Mouse (Mus musculus) testis, adult 2 months (tissue): ENCODE measurements around the gene Bbs7. TPM values are rescaled to one million over a fixed set of nuclear protein-coding genes. Genes with fewer than 3 reads are reported as not detected.
"Not testable (repeated sequence)": the region's sequence is repeated elsewhere in the genome, so short reads cannot be mapped to it uniquely, and the experiment has no call there.

Experiments used
- H3K27ac ChIP-seq: fragments of 200-500 bp; 2 replicates; pipeline ENCODE4 v1.5.1; 2012; ENCODE audit warnings: low read depth, low read length; ENCODE audit not compliant: control insufficient read depth, insufficient read depth
- H3K27me3 ChIP-seq: fragments of 200-500 bp; 2 replicates; pipeline ENCODE4 v1.6.1; 2012; ENCODE audit warnings: mild to moderate bottlenecking, low read length, moderate library complexity; ENCODE audit not compliant: control insufficient read depth, insufficient read depth
- H3K36me3 ChIP-seq: fragments of 200-500 bp; 2 replicates; pipeline ENCODE4 v1.6.1; 2012; ENCODE audit warnings: mild to moderate bottlenecking, low read length; ENCODE audit not compliant: control insufficient read depth, insufficient read depth
- H3K4me1 ChIP-seq: fragments of 200-500 bp; 2 replicates; pipeline ENCODE4 v1.6.1; 2012; ENCODE audit warnings: low read length; ENCODE audit not compliant: control insufficient read depth, insufficient read depth
- H3K4me3 ChIP-seq: fragments of 200-500 bp; 2 replicates; pipeline ENCODE4 v1.5.1; 2012; ENCODE audit warnings: low read depth, mild to moderate bottlenecking, low read length, moderate library complexity, mixed read lengths; ENCODE audit not compliant: control insufficient read depth
- CTCF ChIP-seq: fragments of 200-500 bp; IDR thresholded peaks from 2 replicates; pipeline ENCODE4 v1.5.1; 2012; ENCODE audit warnings: low read depth, mild to moderate bottlenecking, inconsistent platforms, low read length, moderate library complexity; ENCODE audit not compliant: control insufficient read depth, insufficient read depth, insufficient replicate concordance
- POLR2A ChIP-seq: fragments of 200-500 bp; IDR thresholded peaks from 2 replicates; pipeline ENCODE4 v1.6.1; 2012; ENCODE audit warnings: low read depth, mild to moderate bottlenecking, inconsistent platforms, low read length, moderate library complexity; ENCODE audit not compliant: control insufficient read depth
- polyA plus RNA-seq: library from polyadenylated mRNA; depleted of rRNA; stranded (reverse); fragments of >200 nt; gene quantifications from 2 replicates; pipeline ENCODE4 v1.2.3, GENCODE M21; 2012; rRNA removed

Bbs7 gene
- polyA plus RNA-seq = 25.7 and 28.7 TPM in 2 replicates

DNA sequence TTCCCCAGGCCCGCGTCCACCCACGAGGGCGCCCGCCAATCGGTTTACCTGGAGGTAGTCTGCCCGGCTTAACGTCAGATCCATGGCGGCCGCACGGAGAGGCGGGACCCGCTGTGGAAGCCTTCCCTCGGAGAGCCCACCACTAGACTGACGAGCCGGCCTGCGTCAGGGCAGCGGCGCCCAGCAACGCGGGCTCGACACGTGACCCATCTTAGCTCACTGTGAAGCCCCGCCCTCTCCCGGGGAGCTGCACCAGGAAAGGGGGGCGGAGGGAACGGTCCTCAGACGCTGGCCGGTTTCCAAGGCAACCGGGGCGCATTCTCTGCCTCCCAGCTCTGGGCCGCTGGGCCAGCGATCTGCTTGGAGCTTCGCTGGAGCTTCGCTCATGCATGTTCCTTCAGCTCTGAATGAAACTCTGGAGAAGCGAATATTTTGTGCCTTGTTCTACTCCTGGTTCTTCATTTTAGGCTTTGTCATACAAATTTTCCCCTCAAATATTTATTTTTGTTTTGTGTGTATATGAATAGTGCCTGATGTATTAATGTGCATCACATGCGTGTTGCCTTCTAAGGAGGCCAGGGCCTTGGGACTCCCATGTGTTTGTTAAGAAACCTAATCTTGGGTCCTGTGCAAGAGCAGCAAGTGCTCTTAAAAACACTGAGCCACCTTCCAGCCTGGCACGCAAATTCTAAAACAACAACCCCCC, at the start of gene Bbs7:
Bbs7 (minus strand) TSS at position 276 of the 706 bp plus-strand sequence.
- H3K27ac ChIP-seq = peak within 1 kb of the TSS; percentile 67
- H3K36me3 ChIP-seq = no peaks in the 10 kb centered on the region; the same call in 1 of the 2 replicates
- no peak for TF ChIP-seq CTCF
- peak; percentile 83 for TF ChIP-seq POLR2A
- H3K4me3 ChIP-seq = peak within 1 kb of the TSS; percentile 91
- peaks cover 4% of the 10 kb centered on the region for H3K4me1 ChIP-seq
- no peaks in the 10 kb centered on the region for H3K27me3 ChIP-seq

DNA sequence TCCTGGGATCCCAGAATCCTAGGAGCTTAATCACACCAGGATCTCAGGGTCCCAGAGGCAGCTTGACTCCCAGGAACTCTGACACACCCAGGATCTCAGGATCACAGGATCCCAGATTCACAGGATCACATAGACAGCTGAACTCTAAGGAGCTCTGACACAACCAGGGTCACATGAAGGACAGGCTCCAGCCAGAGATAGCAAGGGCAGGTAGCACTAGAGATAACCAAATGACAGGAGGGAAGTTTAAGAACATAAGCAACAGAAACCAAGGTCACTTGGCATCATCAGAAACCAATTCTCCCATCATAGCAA, 31.9 kb upstream of the Bbs7 start:
- H3K4me1 ChIP-seq, H3K27ac ChIP-seq, H3K27me3 ChIP-seq, H3K36me3 ChIP-seq, H3K4me3 ChIP-seq: not testable (repeated sequence)

DNA sequence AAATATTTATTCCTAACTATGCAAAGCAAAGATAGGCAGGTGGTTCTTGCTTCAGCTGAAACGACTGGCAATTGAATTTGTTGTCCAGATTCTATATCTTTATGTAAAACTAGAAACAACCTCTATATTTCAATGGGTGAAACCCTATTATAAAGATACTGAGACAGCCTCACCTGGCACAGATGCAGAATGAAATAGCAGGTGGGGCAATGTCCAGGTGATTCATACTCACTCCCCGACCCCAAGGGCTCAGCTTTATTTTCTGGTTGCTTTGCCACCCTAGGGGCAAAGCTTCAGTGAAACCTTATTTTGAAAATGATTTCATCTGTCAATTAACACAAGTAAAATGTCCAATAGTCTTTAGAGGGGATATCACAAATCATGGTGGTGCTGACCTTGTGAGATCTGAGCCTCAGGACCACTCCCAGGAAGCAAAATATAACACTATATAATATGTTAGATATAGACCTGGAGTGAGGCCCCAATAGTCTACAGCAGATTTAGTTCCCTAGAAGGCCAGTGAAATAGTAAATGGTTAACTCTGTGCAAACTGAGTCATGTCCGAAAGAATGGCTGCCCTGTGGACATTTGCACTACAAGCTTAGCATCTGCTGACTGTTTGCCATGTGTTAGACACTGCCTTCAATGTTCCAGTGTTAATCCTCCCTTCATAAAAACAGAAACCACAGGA, 31.4 kb upstream of the Bbs7 start:
- Histone ChIP-seq H3K4me1 (no peaks in the 10 kb centered on the region), H3K4me3 (no peak overlapping the region), H3K27ac (no peak overlapping the region), H3K36me3 (no peaks in the 10 kb centered on the region), H3K27me3 (no peaks in the 10 kb centered on the region)
- no peak for TF ChIP-seq CTCF
- no peak for TF ChIP-seq POLR2A

DNA sequence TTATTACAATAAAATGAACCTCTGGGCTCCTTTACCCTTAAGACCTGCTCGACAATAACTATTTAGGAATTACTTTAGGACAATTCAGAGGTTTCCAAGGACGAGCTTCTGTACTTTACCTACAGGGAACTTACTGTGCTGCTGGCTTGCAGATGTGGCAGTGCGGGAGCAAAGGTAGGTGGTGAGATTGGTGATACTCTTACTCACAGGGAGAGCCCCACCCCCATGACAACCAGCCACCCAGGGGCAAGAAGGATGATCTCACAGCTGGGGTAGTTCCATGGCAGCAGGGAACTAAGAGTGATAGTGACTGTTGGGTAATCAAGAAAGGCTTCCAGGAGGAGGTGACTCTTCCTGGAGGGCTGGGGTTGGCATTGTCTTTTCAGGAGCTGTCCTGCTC, 30.1 kb upstream of the Bbs7 start:
- H3K27ac ChIP-seq = no peak overlapping the region

DNA sequence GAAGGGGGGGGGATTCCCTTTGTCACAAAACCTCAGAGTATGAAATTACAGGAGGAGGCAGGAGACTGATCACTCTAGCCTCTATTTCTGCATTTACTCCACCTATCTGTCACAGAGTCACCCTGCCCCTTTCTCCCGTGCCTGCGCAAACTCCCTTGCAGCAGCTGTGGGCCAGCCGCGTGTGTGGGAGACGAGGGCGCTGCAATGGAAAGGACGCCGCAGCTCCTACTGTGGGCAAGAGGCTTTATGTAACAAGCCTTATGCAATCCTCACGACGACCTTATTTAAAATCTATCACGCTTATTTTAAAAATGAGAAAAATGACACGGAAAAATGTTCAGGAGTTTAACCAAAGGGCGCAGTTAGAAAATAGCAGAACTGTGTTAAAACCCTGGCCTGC, 29.5 kb upstream of the Bbs7 start:
- TF ChIP-seq CTCF (no peak), POLR2A (no peak)
- no peak overlapping the region for H3K4me3 ChIP-seq
- no peaks in the 10 kb centered on the region for H3K36me3 ChIP-seq
- H3K27me3 ChIP-seq = no peaks in the 10 kb centered on the region
- no peaks in the 10 kb centered on the region for H3K4me1 ChIP-seq
- H3K27ac ChIP-seq = no peak overlapping the region

More for the DNA sequence above, 30.1 kb upstream of the Bbs7 start:
- TF ChIP-seq CTCF (no peak), POLR2A (no peak)
- Histone ChIP-seq H3K4me3 (no peak overlapping the region), H3K4me1 (no peaks in the 10 kb centered on the region), H3K27me3 (no peaks in the 10 kb centered on the region), H3K36me3 (no peaks in the 10 kb centered on the region)

DNA sequence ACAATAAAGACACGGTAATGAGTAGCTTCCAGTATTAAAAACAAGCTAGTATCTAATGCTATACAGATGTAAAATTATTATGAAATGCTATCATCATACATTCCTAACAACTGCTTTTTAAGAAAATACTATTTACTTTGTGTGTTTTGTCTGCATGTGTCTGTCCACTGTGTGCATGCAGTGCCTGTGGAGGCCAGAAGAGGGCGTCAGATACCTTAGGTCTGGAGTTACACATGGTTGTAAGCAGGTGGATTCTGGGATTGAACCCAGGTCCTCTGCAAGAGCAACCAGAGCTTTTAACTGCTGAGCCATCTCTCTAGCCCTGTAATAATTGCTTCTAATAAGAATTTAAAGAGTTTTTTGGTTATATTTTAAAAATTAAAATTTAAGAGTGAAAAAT, 27.5 kb upstream of the Bbs7 start:
- Histone ChIP-seq H3K36me3 (no peaks in the 10 kb centered on the region), H3K4me3 (no peak overlapping the region), H3K27ac (no peak overlapping the region), H3K4me1 (no peaks in the 10 kb centered on the region), H3K27me3 (no peaks in the 10 kb centered on the region)
- TF ChIP-seq CTCF (peak; percentile 60; the same call in 1 of the 2 replicates), POLR2A (no peak)

DNA sequence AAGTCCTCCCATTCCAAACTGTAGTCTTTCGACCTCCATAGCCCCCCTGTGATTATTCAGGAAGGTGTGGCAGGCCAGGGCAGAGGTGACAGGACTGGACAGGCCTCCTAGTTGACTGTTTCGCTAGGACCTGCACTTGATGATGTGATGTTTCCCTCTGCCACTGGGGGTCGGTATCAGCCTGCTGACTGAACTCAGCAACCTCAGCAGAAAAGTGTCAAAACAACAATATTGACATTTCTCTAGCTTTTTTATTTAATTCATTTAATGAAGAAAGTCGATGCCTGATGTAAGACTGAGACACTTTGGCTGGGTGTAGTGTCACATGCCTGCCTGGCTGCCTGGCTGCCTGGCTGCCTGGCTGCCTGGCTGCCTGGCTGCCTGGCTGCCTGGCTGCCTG, 22.2 kb upstream of the Bbs7 start:
- no peaks in the 10 kb centered on the region for H3K36me3 ChIP-seq
- TF ChIP-seq CTCF (0 out of 2 replicates have a peak, but pooled peaks have one; percentile 39), POLR2A (no peak)
- no peak overlapping the region for H3K4me3 ChIP-seq
- no peaks in the 10 kb centered on the region for H3K27me3 ChIP-seq
- no peaks in the 10 kb centered on the region for H3K4me1 ChIP-seq
- no peak overlapping the region for H3K27ac ChIP-seq

DNA sequence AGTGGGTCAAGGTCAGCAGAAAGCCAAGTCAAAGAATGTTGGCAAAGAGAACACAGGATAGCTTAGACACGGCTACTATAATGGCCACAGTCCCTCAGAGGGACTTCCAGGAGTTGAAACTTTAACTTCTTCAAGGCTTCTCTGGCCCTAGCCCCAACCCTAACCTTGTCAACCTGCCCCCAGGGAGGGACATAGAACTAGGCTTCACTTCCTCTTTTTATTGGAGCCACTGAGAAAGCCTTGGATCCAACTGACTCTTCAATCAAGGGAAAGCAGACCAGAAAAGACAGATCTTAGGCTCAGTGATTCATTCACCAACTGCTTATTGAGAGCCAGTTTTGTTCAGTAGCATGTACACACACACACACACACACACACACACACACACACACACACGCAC, 13.5 kb upstream of the Bbs7 start:
- Histone ChIP-seq H3K4me3 (no peak overlapping the region), H3K27ac (no peak overlapping the region), H3K27me3 (no peaks in the 10 kb centered on the region), H3K4me1 (no peaks in the 10 kb centered on the region), H3K36me3 (no peaks in the 10 kb centered on the region)
- TF ChIP-seq CTCF (no peak), POLR2A (no peak)
